Mouse (Mus musculus) kidney, adult 11 months (tissue): Measurements from ENCODE around the gene Ncam2.
"Not testable (repeated sequence)": the region's sequence is repeated elsewhere in the genome, so short reads cannot be mapped to it uniquely, and the experiment has no call there.

Experiments used
- DNase-seq: peaks from one replicate; pipeline ENCODE4 v3.0.0; 2022

Gene Ncam2

DNA sequence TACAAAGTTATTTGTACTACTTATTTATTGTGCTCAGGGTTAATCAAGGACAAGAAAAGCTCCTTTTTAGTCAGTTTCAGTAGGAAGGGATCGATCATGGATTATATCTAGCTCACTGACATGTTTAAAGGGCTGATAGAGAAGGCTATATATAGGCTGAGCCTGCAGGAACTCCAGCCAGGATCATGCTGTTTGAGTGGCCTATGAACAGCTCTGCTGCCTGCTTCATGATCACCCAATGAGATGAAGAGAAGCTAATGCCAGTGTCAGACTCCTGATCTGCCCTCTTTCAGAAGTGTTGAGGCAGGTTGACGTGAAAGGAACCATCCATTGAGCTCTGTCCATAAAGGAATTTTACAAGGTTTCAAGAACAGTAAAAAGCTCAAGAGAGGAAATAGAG lies 103.3 kb downstream of the Ncam2 start:
- DNase-seq: no peak

DNA sequence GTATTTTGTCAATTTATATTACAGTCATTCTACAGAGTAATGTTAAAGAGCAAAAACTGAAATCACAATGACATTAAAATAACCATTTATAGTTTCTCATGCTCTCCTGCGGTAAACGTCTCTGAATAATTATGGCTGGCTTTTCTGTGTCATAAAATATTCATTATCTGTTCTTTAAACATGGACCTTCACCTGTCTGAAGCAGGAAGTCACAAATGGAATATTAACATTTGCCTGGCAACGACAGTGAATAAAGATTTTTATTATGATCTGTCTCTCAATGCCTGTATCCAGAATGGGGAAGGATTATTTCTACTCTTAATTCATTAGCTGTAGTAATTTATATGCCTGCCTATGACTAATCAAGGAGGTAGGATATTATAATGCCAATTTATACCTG lies 108.7 kb downstream of the Ncam2 start:
- no peak for DNase-seq

DNA sequence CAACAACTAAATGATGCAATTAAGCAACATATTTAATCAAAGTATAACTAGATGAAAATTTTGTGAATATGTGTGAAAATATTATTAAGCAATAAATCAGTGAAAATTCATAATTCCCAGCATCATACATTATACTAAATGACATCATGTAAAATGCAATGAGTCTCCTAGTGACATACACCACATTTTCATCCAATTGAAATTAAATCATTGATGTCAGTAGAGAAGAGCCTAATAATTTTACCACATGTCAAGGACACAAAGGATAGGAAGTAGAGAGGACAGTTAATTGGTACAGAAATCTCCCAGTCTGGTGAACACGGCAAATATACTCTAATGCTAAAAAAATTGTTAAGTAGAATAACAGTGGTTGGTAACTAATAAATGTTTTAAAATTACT lies 118.5 kb downstream of the Ncam2 start:
- DNase-seq: no peak

- DNase-seq: no peak
Observed at GRCm38 (mm10) chr16:81330539-81330938, 130.0 kb downstream of the Ncam2 start.

GRCm38 (mm10) chr16:81365901-81366300 lies 165.4 kb downstream of the Ncam2 start:
- DNase-seq: no peak

GRCm38 (mm10) chr16:81374234-81374633 lies 173.7 kb downstream of the Ncam2 start:
- DNase-seq: no peak

GRCm38 (mm10) chr16:81380434-81380833 lies 179.9 kb downstream of the Ncam2 start:
- no peak for DNase-seq

GRCm38 (mm10) chr16:81388646-81389045 lies 188.1 kb downstream of the Ncam2 start:
- DNase-seq: no peak

DNA sequence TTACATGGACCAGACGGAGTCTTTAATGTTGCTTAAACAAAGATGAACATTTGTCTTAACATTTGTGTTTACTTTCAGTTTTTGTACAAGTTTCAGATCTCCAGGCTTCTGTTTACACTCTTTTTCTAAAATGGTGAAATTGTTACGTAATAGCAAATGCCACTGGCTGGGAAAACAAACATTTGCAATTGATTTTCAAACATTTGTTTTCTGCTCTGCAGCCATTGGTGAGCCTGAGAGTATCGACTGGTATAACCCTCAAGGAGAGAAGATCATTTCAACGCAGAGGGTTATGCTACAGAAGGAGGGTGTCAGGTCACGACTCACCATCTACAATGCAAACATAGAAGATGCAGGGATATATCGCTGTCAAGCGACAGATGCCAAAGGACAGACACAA lies 234.1 kb downstream of the Ncam2 start:
- DNase-seq: no peak

- DNase-seq: no peak
Observed at GRCm38 (mm10) chr16:81437091-81437867, 236.8 kb downstream of the Ncam2 start.

DNA sequence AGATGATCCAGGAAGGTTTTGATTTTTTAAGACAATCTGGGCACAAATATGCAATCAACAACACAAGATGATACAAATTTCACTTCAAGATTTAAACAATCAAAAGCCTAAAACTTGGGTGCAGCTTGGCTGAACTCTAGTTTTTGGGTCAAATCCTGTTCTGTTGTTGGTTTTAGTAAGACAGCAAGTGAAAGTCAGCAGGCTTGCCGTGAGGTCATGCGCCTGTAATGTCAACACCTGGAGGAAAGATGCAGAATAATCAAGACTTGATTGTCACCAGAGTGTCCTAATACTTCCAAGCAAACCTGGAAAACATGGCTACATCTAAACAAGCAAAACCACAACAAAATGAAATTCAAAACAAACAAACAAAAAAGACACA lies 237.4 kb downstream of the Ncam2 start:
- no peak for DNase-seq

DNA sequence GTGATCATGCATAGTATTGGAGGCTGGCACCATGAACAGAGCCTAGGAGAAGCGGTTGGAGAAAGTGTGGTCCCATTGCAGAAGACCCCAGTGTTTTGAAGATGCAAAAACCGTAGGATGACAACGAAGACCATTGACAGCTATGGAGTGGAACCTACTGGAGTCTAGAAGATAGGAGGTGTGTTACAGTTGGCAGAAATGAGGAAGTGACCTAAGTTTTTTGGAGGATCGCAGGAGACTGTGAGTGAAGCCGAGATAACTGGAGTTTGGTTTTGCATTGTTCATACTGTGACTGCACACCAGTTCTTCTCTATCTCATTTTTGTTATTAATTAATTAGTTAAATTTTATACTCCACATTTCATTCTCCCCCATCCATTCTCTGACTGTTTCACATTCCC lies 250.4 kb downstream of the Ncam2 start:
- no peak for DNase-seq

DNA sequence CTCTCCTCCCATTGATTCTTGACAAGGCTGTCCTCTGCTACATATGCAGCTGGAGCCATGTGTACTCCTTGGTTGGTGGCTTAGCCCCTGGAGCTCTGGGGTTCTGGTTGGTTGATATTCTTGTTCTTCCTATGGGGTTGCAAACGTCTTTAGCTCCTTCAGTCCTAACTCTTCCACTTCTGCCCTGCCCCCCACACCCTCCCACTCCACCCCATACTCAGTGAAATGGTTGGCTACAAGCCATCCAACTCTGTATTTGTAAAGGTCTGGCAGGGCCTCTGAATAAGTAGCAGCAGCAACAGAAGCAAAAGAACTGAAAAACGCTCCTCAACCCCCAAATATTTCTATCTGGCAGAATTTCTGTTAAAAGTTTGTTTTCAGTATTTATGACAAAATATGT lies 252.5 kb downstream of the Ncam2 start:
- DNase-seq: no peak

DNA sequence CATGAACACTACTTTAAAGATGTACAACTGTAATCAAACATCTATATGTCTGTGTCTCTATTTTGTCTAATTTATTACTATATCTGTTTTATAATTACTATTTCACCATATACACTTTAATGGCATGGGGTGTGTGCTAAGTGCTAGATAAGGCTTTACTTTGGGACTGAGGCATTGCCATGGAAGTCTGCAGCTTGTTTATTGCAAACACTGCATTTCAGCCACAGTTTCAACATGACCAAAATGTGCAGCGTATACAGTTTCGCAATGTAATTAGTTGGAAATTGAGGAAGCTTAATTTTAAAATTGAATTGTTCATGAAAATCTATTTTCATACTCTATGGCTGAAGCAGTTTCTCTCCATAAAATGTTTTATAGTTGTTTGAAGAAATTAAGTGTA lies 254.0 kb downstream of the Ncam2 start:
- DNase-seq: no peak

DNA sequence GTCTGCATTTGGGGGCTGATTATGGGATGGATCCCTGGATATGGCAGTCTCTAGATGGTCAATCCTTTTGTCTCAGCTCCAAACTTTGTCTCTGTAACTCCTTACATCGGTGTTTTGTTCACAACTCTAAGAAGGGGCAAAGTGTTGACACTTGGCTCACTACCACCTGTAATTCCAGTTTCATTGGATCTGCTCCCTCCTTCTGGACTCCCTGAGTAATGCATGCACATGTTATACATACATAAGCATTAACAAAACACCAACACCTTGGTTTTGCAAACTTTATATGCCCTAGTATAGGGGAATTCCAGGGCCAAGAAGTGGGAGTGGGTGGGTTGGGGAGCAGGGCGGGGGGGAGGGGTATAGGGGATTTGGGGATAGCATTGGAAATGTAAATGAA lies 262.2 kb downstream of the Ncam2 start:
- not testable (repeated sequence) for DNase-seq

GRCm38 (mm10) chr16:81472925-81473324 lies 272.4 kb downstream of the Ncam2 start:
- no peak for DNase-seq

- DNase-seq: no peak
Observed at GRCm38 (mm10) chr16:81481058-81481457, 280.6 kb downstream of the Ncam2 start.

DNA sequence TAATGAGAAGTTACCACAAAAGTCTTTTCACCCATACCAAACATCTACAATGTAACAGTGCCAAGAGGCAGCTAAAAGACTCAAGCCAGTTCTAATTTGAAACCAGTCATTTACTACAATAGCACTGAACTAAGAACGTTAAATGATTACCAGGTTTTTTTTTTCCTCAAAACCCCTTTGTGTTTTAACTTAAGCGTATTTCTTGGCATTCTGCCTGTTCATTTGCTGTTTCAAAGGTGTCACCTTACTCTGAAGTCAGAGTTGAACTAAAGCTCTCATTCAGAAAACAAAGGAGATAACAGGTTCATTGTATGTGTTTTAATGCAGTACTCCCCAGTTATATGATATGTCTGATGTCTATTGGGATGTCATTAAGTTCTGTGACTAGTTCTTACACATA lies 295.6 kb downstream of the Ncam2 start:
- DNase-seq: no peak

DNA sequence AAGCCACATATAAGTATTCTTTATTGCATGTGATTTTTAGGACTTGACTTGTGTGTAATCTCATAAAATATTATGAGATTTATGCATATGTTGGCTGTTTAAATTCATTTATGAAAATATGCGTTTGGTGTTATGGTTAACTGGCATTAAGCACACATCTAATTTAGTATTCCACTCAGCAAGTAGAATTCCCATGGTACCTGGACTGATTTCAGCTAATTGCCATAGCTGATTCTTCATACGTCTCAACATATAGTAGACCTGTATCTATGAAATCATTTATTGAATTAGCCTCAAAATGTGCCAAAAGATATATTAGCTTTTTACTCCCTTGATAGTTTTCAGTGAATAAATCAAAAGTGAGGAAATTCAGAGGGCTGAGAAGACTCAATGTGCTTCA lies 302.1 kb downstream of the Ncam2 start:
- no peak for DNase-seq

GRCm38 (mm10) chr16:81536230-81536629 lies 335.7 kb downstream of the Ncam2 start:
- no peak for DNase-seq

GRCm38 (mm10) chr16:81587565-81588107 lies 387.1 kb downstream of the Ncam2 start:
- no peak for DNase-seq

DNA sequence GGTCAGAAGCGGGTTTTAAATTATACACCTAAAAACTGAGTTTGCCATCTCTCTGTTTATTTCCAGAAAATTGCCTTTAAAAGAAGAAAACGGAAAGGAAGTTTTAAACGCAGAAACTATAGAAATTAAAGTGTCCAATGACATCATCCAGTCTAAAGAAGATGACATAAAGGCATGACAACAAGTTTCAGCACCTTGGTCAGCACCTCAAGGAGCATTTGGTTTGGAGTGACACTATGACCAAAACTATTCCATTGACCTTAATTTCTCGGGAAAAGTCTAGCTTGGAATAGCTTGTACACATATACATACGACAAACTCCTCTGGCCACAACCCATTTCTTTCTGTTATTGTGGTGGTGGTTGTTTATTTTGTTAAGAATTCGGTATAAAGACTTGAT lies 422.8 kb downstream of the Ncam2 start:
- no peak for DNase-seq

GRCm38 (mm10) chr16:81623776-81624175 lies 423.3 kb downstream of the Ncam2 start:
- DNase-seq: no peak

DNA sequence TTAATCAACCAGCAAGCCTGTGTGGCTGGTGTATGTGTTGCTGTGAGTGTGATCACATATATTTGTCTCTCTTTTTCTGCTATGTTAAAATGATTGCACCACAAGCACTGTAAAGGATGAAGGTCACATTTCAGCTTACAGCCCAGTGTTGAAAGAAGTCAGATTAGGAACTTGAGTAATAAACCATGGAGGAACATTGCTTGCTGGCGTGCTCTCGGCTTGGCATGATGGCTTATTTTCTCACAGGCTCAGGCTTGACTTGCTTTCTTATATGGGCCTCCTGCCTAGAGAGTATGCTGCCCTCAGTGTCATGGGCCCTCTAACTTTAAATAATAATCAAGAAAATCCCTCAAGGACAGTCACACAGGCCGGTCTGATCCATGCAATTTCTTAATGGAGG lies 449.8 kb downstream of the Ncam2 start:
- no peak for DNase-seq

DNA sequence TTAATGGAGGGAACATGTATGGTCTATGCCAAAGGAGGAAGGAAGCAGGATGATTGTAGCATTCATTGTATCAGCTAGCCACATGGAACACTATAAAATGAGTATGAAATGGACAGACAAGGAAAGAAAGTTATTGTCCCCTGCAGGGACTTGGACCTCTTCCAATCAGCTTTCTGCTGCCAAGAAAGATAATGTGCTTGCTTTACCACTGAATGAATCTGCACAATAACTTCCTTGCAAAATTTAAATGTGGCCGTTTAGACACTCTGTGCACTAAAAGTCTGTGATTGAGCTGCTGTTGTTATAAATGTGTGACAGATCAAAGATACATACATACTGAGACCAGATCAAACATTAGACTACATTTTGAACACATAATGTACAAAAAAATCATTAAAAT lies 451.1 kb downstream of the Ncam2 start:
- DNase-seq: no peak
